Mouse (Mus musculus): Measurements from ENCODE around the gene Cdc42ep5.

DNA sequence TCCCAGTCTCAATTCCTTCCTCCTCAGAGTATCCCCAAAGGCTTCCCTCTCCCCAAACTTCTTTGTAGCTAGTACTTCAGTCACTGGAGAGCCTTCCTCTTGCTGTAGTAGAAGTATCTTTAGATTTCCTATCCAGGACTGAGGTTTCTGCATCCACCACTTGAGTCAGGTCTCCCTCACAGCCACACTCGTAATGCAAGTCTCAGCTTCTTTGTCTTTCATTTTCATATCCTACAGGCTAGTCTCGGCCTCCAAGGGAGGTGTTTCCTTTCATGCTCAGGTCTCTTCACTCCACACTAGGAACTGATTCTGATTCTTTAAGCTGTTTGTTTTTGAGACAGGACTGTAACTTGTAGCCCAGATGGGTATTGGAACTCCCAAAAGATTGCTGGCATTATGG lies 26.5 kb downstream of the Cdc42ep5 start:
- TF ChIP-seq CHD2 (IDR thresholded peaks at IDR 0.05; ENCODE audit: low read depth, low read length) (no peak), MAFK (IDR thresholded peaks at IDR 0.05; ENCODE audit: insufficient read depth, low read depth, low read length) (no peak), ZNF384 (IDR thresholded peaks at IDR 0.05; ENCODE audit: low read depth, low read length) (no peak)

Data from ES-E14 (cell line).